Mouse (Mus musculus) natural killer cell, adult 2 months (primary cell): ENCODE data around the gene Prr19.
"Not testable (repeated sequence)": the region's sequence is repeated elsewhere in the genome, so short reads cannot be mapped to it uniquely, and the experiment has no call there.

ENCODE experiments used
- DNase-seq, 2 experiments: peaks; one replicate each; pipeline ENCODE4 v3.0.0; 2022; ENCODE audit warnings: low spot score in 2 of 2

The Prr19 gene

GRCm38 (mm10) chr7:25301063-25301462 is at the start of gene Prr19:
Gene Prr19 (plus strand): TSS chr7:25301411.
- DNase-seq, result no peak

GRCm38 (mm10) chr7:25251822-25252221 is 49.4 kb upstream of the Prr19 start:
- DNase-seq, result no peak

- no peak for DNase-seq
These were observed 39.3 kb upstream of the Prr19 start for GRCm38 (mm10) chr7:25261896-25262295.

- DNase-seq, result no peak
These were observed 37.0 kb upstream of the Prr19 start for GRCm38 (mm10) chr7:25263968-25264870.

- not testable (repeated sequence) for DNase-seq
These were observed 35.5 kb upstream of the Prr19 start for GRCm38 (mm10) chr7:25265743-25266142.

- DNase-seq, result no peak
These were observed 34.8 kb upstream of the Prr19 start for GRCm38 (mm10) chr7:25266180-25266962.

- DNase-seq, result peak; percentile 100
These were observed 33.9 kb upstream of the Prr19 start, which contains the start of gene Cic for GRCm38 (mm10) chr7:25267301-25267750. Gene Cic (plus strand): TSS chr7:25267704.

- peak; percentile 99 for DNase-seq
These were observed 33.3 kb upstream of the Prr19 start for GRCm38 (mm10) chr7:25267751-25268463.

GRCm38 (mm10) chr7:25268588-25268987 is 32.6 kb upstream of the Prr19 start:
- DNase-seq, result no peak

GRCm38 (mm10) chr7:25269029-25269428 is 32.2 kb upstream of the Prr19 start:
- DNase-seq, result no peak

GRCm38 (mm10) chr7:25269545-25270271 is 31.5 kb upstream of the Prr19 start:
- DNase-seq, result peak; percentile 54 to 70

- no peak for DNase-seq
These were observed 30.3 kb upstream of the Prr19 start for GRCm38 (mm10) chr7:25270652-25271633.

- DNase-seq, result no peak
These were observed 29.4 kb upstream of the Prr19 start for GRCm38 (mm10) chr7:25271651-25272444.

GRCm38 (mm10) chr7:25272445-25273258 is 28.6 kb upstream of the Prr19 start:
- no peak for DNase-seq

- DNase-seq, result no peak
These were observed 27.7 kb upstream of the Prr19 start for GRCm38 (mm10) chr7:25273259-25274241.

- DNase-seq, result peak; percentile 46 to 49
These were observed 26.6 kb upstream of the Prr19 start for GRCm38 (mm10) chr7:25274571-25274970.

- DNase-seq, result no peak
These were observed 26.2 kb upstream of the Prr19 start for GRCm38 (mm10) chr7:25274996-25275395.
